Mouse (Mus musculus): ENCODE results near the gene Teddm2. TPM values are rescaled to one million over a fixed set of nuclear protein-coding genes. Genes with fewer than 3 reads are reported as not detected.

The Teddm2 gene
- total and polyA plus RNA-seq, 3 experiments, result 0.08 to 0.22 TPM; not detected in 1

DNA sequence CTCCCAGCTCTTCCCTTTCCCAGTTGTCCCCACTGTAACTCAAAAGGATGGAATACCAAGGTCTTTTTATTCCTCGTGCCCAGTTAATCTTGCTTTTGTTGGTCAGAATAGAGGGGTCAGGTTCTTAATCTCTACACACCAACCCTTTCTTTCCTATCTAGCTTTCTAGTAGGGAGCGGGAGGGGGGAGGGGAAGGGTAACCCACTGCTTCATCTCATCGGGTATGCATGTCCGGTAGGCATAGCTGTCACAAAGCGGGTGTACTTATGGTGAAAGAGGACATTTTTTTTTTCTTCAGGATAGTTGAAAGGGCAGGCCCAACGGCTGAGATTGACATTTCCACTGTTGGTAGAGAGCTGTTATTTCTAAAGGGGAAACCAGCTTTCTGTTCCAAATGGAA lies 8.2 kb upstream of the Teddm2 start:
- Histone ChIP-seq H3K27me3 (ENCODE audit: control insufficient read depth in 1 of 2, insufficient read depth in 2 of 2, low read length in 2 of 2) (no peaks in the 10 kb centered on the region), H3K79me2 (ENCODE audit: control insufficient read depth, insufficient read depth, low read length, poor library complexity) (no peaks in the 10 kb centered on the region), H3K4me1 (ENCODE audit: control insufficient read depth in 1 of 2, insufficient read depth in 2 of 2, low read length in 2 of 2) (peaks cover 2 to 9% of the 10 kb centered on the region in 2 experiments; a peak in 3 of 4 replicates), H3K4me3 (ENCODE audit: control insufficient read depth in 1 of 2, insufficient read depth in 1 of 2, low read depth in 2 of 2, low read length in 2 of 2) (no peak overlapping the region), H3K27ac (ENCODE audit: control insufficient read depth, low read depth, low read length) (no peak overlapping the region; the same call in 1 of the 2 replicates), H3K9ac (ENCODE audit: control insufficient read depth, low read depth, low read length, poor library complexity, severe bottlenecking) (no peak overlapping the region), H3K9me3 (replicated peaks; ENCODE audit: insufficient read depth, low read length) (no peaks in the 10 kb centered on the region), H3K36me3 (ENCODE audit: control insufficient read depth in 1 of 2, insufficient read depth in 2 of 2, low read length in 2 of 2) (peaks cover 9 to 11% of the 10 kb centered on the region in 2 experiments)
- DNase-seq (ENCODE audit: low read depth, low spot score), result no peak
- no peak for TF ChIP-seq MYC (IDR thresholded peaks at IDR 0.05; ENCODE audit: low read depth, low read length)
- no peak for TF ChIP-seq KAT2A (conservative IDR thresholded peaks at IDR 0.05; ENCODE audit: low read depth, low read length)
- TF ChIP-seq USF1 (IDR thresholded peaks at IDR 0.05; ENCODE audit: low read depth, low read length), result no peak
- TF ChIP-seq E2F4 (IDR thresholded peaks at IDR 0.05; ENCODE audit: borderline replicate concordance, low read depth, low read length), result no peak
- no peak for TF ChIP-seq MAX (IDR thresholded peaks at IDR 0.05; ENCODE audit: low read length)
- TF ChIP-seq MAFK (IDR thresholded peaks at IDR 0.05; ENCODE audit: borderline replicate concordance, low read depth, low read length), result no peak
- no peak for TF ChIP-seq TAL1 (IDR thresholded peaks at IDR 0.05; ENCODE audit: low read length)
- TF ChIP-seq UBTF (IDR thresholded peaks at IDR 0.05; ENCODE audit: borderline replicate concordance, insufficient read depth, low read depth, low read length), result no peak
- TF ChIP-seq TBP (IDR thresholded peaks at IDR 0.05; ENCODE audit: low read depth, low read length), result no peak
- TF ChIP-seq CHD2 (IDR thresholded peaks at IDR 0.05; ENCODE audit: low read length), result no peak
- no peak for TF ChIP-seq USF2 (IDR thresholded peaks at IDR 0.05; ENCODE audit: borderline replicate concordance in 1 of 2, insufficient read depth in 1 of 2, low read depth in 1 of 2, low read length in 2 of 2)
- no peak for TF ChIP-seq NRF1 (IDR thresholded peaks at IDR 0.05; ENCODE audit: insufficient read depth, low read depth, low read length, poor library complexity, severe bottlenecking)
- TF ChIP-seq POLR2AphosphoS2 (IDR thresholded peaks at IDR 0.05; ENCODE audit: low read length), result no peak
- no peak for TF ChIP-seq JUND (IDR thresholded peaks at IDR 0.05; ENCODE audit: low read depth, low read length)

DNA sequence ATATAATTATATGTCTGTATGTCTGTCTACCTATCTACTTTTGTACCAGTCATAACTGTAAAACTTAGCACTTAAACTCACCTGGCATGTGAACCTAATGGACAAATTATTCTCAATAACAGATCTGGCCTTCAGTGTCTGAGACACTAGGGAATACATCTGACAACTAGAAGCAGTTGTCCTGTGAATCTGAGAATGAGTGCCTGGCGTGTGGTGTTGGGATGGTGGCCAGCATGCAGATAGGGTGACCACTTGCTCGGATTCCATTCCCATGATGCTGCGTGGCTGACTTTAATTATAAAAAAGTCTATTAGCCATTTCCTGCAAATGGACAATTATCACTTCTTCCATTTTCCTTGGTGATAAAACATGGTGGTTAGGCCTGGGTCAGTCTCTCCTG lies 5.9 kb upstream of the Teddm2 start:
- no peak overlapping the region for H3K9ac ChIP-seq (ENCODE audit: control insufficient read depth, low read depth, low read length, poor library complexity, severe bottlenecking)

More for the DNA sequence above, 5.9 kb upstream of the Teddm2 start:
- Histone ChIP-seq H3K27ac (ENCODE audit: control insufficient read depth, low read depth, low read length) (no peak overlapping the region), H3K4me1 (ENCODE audit: control insufficient read depth in 1 of 2, insufficient read depth in 2 of 2, low read length in 2 of 2) (peaks cover 2 to 15% of the 10 kb centered on the region in 2 experiments; a peak in 3 of 4 replicates), H3K9me3 (replicated peaks; ENCODE audit: insufficient read depth, low read length) (no peaks in the 10 kb centered on the region), H3K36me3 (ENCODE audit: control insufficient read depth in 1 of 2, insufficient read depth in 2 of 2, low read length in 2 of 2) (peaks cover 11 to 14% of the 10 kb centered on the region in 2 experiments), H3K27me3 (ENCODE audit: control insufficient read depth in 1 of 2, insufficient read depth in 2 of 2, low read length in 2 of 2) (no peaks in the 10 kb centered on the region), H3K4me3 (ENCODE audit: control insufficient read depth in 1 of 2, insufficient read depth in 1 of 2, low read depth in 2 of 2, low read length in 2 of 2) (no peak overlapping the region), H3K79me2 (ENCODE audit: control insufficient read depth, insufficient read depth, low read length, poor library complexity) (peaks cover 5% of the 10 kb centered on the region)
- DNase-seq (ENCODE audit: low read depth, low spot score), result no peak
- no peak for TF ChIP-seq GATA1 (IDR thresholded peaks at IDR 0.05; ENCODE audit: low read depth, low read length)
- TF ChIP-seq UBTF (IDR thresholded peaks at IDR 0.05; ENCODE audit: borderline replicate concordance, insufficient read depth, low read depth, low read length), result no peak
- no peak for TF ChIP-seq ZKSCAN1 (IDR thresholded peaks at IDR 0.05; ENCODE audit: low read depth, low read length)
- no peak for TF ChIP-seq MYC (IDR thresholded peaks at IDR 0.05; ENCODE audit: low read depth, low read length)
- TF ChIP-seq SMC3 (IDR thresholded peaks at IDR 0.05; ENCODE audit: low read depth, low read length), result no peak
- TF ChIP-seq ELF1 (IDR thresholded peaks at IDR 0.05; ENCODE audit: low read depth, low read length), result no peak
- no peak for TF ChIP-seq POLR2AphosphoS5 (IDR thresholded peaks at IDR 0.05; ENCODE audit: borderline replicate concordance, low read depth, low read length)
- no peak for TF ChIP-seq NRF1 (IDR thresholded peaks at IDR 0.05; ENCODE audit: insufficient read depth, low read depth, low read length, poor library complexity, severe bottlenecking)
- no peak for TF ChIP-seq SIN3A (IDR thresholded peaks at IDR 0.05; ENCODE audit: low read length)
- no peak for TF ChIP-seq NELFE (IDR thresholded peaks at IDR 0.05; ENCODE audit: low read depth, low read length)
- TF ChIP-seq ETS1 (IDR thresholded peaks at IDR 0.05; ENCODE audit: low read depth, low read length), result no peak
- TF ChIP-seq CTCF (IDR thresholded peaks at IDR 0.05 in 2 of 3, conservative IDR thresholded peaks at IDR 0.05 in 1 of 3; ENCODE audit: control insufficient read depth in 1 of 3, insufficient read depth in 1 of 3, low read depth in 2 of 3, low read length in 3 of 3, poor library complexity in 1 of 3, severe bottlenecking in 1 of 3), result no peak
- TF ChIP-seq MAX (IDR thresholded peaks at IDR 0.05; ENCODE audit: low read length), result no peak
- no peak for TF ChIP-seq ZNF384 (IDR thresholded peaks at IDR 0.05; ENCODE audit: low read depth, low read length)
- TF ChIP-seq EP300 (IDR thresholded peaks at IDR 0.05; ENCODE audit: low read depth in 1 of 2, low read length in 2 of 2), result no peak
- TF ChIP-seq RAD21 (IDR thresholded peaks at IDR 0.05; ENCODE audit: low read depth, low read length), result no peak
- TF ChIP-seq HCFC1 (IDR thresholded peaks at IDR 0.05; ENCODE audit: low read depth, low read length), result no peak

All from MEL (cell line).